Mouse (Mus musculus): ENCODE data around the gene Gbe1.
A peak's percentile ranks its signal among the peaks of the same experiment; 100 is the strongest.

Gene Gbe1

DNA sequence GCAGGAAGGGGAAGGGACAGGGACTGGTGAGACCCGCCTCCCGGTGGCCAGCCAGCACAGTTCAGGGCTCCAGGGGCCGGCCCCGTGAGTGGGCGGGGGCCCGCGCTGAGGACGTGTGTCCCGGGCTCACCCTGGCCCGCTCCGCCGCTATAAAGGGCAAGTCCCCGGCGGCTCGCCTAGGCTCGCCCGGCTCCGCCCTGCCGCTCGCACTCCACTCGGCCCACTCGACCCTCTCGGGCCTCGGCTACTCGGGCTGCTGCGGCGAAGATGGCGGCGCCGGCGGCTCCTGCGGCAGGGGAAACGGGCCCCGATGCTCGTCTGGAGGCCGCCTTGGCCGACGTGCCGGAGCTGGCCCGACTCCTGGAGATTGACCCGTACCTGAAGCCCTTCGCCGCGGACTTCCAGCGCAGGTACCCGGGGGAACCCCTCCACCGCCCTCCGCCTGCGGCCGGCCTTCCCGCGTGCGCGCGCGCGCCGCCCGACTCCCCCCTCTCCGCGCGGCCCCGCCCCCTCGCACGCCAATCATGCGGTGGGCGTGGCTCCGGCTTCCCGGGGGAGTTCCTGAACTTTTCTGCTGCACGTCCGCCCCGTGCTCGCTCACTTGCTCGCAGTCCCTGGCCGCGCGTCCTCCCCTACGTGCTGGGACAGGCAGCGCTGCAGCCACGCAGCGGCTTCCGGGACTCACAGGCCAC is at the start of gene Gbe1:
TSS of gene Gbe1 (plus strand) at position 64 of the 692 bp plus-strand sequence.
- DNase-seq: peak; percentile 75

GRCm38 (mm10) chr16:70310691-70311090 is 3.1 kb upstream of the Gbe1 start:
- no peak for DNase-seq

- DNase-seq: no peak
Measured at GRCm38 (mm10) chr16:70313496-70313885, 258 bp upstream of the Gbe1 start.

DNA sequence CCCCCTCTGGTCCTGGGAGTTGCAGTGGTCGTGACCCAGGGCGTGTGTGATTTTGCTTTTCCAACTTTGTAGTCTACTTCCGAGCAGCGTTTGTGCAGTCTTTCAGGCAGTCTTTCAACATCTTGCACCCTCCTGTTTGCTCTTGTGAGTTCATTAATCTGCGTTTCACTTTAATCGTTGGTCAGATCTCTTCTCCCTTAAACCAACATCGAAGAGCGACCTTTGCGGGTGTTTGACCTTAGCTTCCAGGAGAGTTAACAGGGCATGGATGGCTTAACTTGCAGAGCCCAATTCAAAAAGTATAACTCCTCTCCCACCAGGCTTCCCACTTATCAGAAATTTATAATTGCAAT is 805 bp downstream of the Gbe1 start:
- DNase-seq: no peak

DNA sequence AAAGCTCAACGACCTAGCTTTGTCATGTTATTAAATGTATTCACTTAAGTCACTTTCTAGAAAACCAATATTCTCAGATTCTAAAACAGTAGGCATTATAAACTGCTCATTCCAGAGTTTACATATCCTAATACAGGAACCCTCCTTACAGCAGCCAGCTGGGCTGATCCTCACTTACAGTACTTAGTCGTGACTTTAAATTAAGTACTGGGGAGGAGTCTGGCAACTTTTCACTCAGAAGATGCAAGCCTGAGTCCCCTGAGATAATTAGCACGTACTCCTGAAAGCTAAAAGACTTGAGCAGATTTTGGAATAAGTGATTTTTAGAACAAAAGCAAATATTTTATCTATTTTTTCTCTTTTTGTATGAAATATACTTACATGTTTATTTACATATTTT is 1.5 kb downstream of the Gbe1 start:
- DNase-seq: no peak

- DNase-seq: no peak
Measured at GRCm38 (mm10) chr16:70315862-70316390, 2.2 kb downstream of the Gbe1 start.

GRCm38 (mm10) chr16:70319388-70319787 is 5.6 kb downstream of the Gbe1 start:
- no peak for DNase-seq

DNA sequence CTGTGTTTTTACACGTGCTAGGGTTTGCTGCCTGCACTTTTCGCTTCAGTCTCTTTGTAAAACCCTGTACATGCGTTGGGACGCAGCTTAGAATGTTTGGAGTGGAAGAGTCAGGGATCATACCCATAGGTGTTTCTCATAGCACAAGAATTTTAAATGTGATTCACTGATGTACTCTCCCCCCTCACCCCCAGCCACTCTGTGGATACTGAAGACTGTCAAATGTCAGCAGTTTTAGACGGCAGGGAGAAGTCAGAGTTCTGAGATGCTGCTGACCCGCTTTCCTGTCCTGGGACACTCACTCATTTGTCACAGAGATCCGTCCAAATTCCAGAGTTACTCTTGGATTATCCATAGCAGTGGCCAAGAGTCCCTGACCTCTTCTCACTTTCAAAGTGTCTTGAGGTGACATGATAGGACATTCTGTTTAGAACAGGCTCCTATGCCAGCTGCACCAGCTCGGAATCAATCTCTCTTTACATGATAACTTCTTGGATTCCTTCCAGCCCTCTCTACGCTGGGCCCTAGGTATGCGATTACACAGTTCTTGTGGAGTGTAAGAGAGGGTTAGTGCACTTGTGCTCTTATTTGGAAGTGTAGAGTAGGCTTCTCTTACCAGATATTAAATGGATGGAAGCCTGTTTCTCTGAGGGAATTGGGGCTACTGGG is 7.0 kb downstream of the Gbe1 start:
- no peak for DNase-seq

DNA sequence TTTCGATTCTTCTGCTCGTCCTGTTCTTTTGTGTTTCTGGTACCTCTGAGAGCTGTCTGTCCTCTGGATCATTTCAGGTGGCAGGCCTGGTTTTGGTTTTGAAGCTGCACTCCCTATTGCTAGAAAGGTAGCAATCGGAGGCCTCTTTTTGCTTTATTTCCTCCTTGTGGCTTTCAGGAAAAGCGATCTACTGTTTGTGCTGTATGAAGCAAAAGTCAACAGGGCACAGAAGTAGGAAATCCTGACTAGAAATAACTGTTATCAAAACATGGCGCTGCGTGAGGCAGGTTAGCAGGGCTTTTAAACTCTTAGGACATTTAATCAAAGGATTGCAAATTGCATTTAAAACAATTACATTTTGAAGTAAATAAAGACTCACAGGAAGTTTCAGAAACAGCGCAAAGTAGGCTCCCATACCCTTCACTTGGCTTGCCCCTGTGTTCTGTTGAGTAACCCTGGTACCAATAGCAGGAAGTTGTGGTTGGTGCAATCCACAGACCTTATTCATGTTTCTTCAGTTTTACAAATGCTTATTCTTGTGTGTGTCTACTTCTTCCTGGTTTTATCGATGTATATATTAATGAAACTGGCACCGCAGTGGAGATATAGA is 12.7 kb downstream of the Gbe1 start:
- DNase-seq: no peak

GRCm38 (mm10) chr16:70328566-70328965 is 14.8 kb downstream of the Gbe1 start:
- DNase-seq: no peak

- no peak for DNase-seq
Measured at GRCm38 (mm10) chr16:70329036-70329435, 15.3 kb downstream of the Gbe1 start.

DNA sequence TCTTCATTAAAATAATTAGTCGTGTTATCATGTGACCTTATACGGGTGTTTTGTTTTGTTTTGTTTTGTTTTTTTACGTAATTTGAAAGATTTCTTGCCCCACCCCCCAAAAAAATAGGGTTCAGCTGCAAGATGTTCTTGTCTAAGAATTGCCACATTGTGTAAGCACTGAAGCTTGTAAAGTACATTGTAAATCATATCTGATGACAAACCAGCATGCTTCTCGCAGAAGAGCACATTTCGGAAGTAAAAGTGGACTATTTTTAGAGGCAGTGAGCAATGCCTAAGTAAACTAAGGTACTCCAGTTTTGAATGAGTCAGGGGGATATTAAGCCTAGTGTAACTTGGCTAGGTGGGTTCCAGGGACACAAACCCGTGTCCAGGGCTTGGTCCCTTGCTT is 15.7 kb downstream of the Gbe1 start:
- no peak for DNase-seq

- DNase-seq: no peak
Measured at GRCm38 (mm10) chr16:70330007-70330406, 16.3 kb downstream of the Gbe1 start.

- no peak for DNase-seq
Measured at GRCm38 (mm10) chr16:70330626-70331275, 17.0 kb downstream of the Gbe1 start.

- no peak for DNase-seq
Measured at GRCm38 (mm10) chr16:70334812-70335211, 21.1 kb downstream of the Gbe1 start.

GRCm38 (mm10) chr16:70335472-70335871 is 21.7 kb downstream of the Gbe1 start:
- DNase-seq: no peak

- no peak for DNase-seq
Measured at GRCm38 (mm10) chr16:70337661-70338060, 23.9 kb downstream of the Gbe1 start.

GRCm38 (mm10) chr16:70344496-70344895 is 30.7 kb downstream of the Gbe1 start:
- DNase-seq: no peak

DNA sequence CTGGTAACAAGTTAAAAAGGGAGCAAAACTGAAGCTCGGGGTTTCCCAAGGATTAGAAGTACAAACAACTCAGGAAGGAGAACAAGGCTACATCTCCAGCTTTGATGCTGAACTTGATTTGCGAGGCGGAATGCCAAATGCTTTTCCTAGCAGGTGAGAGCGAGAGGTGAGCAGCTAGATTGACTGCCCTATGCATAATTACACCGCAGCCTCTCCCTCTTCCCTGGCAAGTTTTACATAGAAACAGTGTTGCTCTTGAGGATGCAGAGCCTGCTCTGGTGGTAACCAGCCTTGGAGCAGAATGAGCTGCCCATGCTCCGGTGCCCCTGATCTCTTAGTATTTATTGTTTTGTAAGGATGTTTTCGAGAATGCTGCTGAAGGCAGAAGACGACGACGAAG is 31.9 kb downstream of the Gbe1 start:
- no peak for DNase-seq

- no peak for DNase-seq
Measured at GRCm38 (mm10) chr16:70350011-70350410, 36.3 kb downstream of the Gbe1 start.

DNA sequence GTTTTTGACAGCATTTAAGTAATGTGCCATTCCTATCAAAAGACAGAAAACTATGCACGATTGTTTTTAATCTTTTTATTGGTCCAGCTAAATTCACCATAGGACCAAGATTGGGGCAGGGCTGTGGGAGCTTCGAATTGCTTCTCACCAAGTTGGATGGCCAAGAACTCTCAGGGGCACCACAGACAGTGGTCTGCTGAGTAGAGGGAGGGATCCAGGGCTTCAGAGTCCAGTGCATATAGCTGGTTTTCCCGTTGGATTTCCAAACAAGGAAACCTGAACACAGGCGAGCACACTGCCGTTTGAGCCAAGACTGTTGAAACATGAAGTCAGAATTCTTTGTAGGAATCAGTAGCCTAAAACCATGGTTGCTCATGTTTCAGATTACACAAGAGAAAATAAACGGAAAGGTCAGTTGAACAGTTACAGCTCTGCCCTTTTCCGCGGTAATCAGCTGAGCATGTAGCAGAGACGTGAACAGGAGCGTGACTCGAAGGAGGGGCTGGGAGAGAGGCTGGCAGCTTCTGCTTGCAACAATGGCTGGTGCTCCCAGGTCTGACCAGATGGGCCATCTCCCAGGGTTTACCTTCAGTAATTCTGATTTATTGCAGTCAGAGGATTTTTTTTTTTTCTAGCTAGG is 38.0 kb downstream of the Gbe1 start:
- DNase-seq: no peak

DNA sequence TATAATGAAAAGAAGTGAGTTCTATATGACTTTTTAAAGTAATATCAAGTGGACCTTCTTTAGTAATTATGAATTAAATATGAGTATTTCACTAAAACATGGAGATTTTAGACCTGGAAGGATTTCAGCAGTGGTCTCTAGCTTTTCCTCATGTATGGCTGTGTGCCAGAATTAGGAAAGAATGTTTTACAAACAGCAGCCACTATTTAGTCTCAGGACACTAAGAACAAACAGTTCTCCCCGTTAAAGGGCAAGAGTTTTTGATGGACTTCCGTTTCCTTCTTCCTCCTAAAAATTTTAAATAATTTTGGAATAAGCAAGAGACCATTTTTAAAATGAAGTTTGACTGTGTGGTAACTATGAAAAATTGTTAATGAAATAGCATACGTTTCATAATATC is 38.8 kb downstream of the Gbe1 start:
- no peak for DNase-seq

GRCm38 (mm10) chr16:70353058-70353457 is 39.3 kb downstream of the Gbe1 start:
- no peak for DNase-seq

Data from cerebellum, adult 9-10 months (tissue).